Mouse (Mus musculus) G1E (cell line): ENCODE results near the gene Gdf9.

ENCODE experiments used
- CTCF ChIP-seq: IDR thresholded peaks from 2 replicates; pipeline ENCODE4 v1.5.1; 2012; ENCODE audit warnings: low read depth, low read length, inconsistent platforms, mixed read lengths
- TAL1 ChIP-seq: conservative IDR thresholded peaks from 2 replicates; pipeline ENCODE4 v1.6.1; 2012; ENCODE audit warnings: low read depth, low read length, inconsistent platforms, mixed read lengths

DNA sequence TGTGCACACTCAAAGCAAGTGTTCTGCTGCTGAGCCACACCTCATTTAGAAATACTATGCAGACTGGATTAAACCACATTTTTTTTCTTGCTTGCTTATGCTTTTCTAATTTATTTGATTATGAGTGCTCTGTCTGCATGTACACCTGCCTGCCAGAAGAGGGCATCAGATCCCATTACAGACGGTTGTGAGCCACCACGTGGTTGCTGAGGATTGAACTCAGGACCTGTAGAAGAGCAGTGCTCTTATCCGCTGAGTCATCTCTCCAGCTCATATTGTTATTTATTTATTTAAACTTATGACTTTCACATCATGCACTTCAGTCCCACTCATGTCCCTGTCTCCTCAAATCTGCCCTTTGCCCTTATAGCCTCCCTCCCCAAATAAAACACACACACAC lies 54.9 kb downstream of the Gdf9 start:
- TF ChIP-seq TAL1 = no peak
- TF ChIP-seq CTCF = 0 out of 2 replicates have a peak, but pooled peaks have one; percentile 24
